Mouse (Mus musculus) CH12F3 (cell line): ENCODE measurements around the gene Synpo2.

Experiments used
- in situ Hi-C: fragments of 300-500 bp; cut with MboI; formaldehyde crosslinking; loops from 2 replicates; pipeline ENCODE4 v1.14.3; 2020; ENCODE audit warnings: low sequenced_read_pairs

Gene Synpo2

GRCm38 (mm10) chr3:123205485-123205884 is 30.5 kb downstream of the Synpo2 start:
- in situ Hi-C loops = no loop called here

GRCm38 (mm10) chr3:123205065-123205464 is 30.9 kb downstream of the Synpo2 start:
- in situ Hi-C loops = no loop called here

GRCm38 (mm10) chr3:123204658-123205057 is 31.3 kb downstream of the Synpo2 start:
- in situ Hi-C loops = no loop called here

- in situ Hi-C loops = no loop called here
These were observed 34.2 kb downstream of the Synpo2 start for GRCm38 (mm10) chr3:123201798-123202197.

- in situ Hi-C loops = no loop called here
These were observed 42.2 kb downstream of the Synpo2 start for GRCm38 (mm10) chr3:123193740-123194139.

- in situ Hi-C loops = no loop called here
These were observed 44.3 kb downstream of the Synpo2 start for GRCm38 (mm10) chr3:123191602-123192001.

GRCm38 (mm10) chr3:123190329-123190728 is 45.6 kb downstream of the Synpo2 start:
- in situ Hi-C loops = no loop called here

- in situ Hi-C loops = no loop called here
These were observed 46.1 kb downstream of the Synpo2 start for GRCm38 (mm10) chr3:123189826-123190225.

GRCm38 (mm10) chr3:123188616-123189230 is 47.2 kb downstream of the Synpo2 start:
- in situ Hi-C loops = no loop called here

- in situ Hi-C loops = no loop called here
These were observed 48.4 kb downstream of the Synpo2 start for GRCm38 (mm10) chr3:123187370-123188124.

- in situ Hi-C loops = no loop called here
These were observed 50.6 kb downstream of the Synpo2 start for GRCm38 (mm10) chr3:123185238-123185925.

- in situ Hi-C loops = no loop called here
These were observed 51.7 kb downstream of the Synpo2 start for GRCm38 (mm10) chr3:123184281-123184680.

- in situ Hi-C loops = no loop called here
These were observed 56.4 kb downstream of the Synpo2 start for GRCm38 (mm10) chr3:123179508-123179907.

GRCm38 (mm10) chr3:123179041-123179440 is 56.9 kb downstream of the Synpo2 start:
- in situ Hi-C loops = no loop called here

- in situ Hi-C loops = no loop called here
These were observed 57.5 kb downstream of the Synpo2 start for GRCm38 (mm10) chr3:123178420-123178819.

GRCm38 (mm10) chr3:123176366-123177334 is 59.3 kb downstream of the Synpo2 start:
- in situ Hi-C loops = no loop called here

- in situ Hi-C loops = no loop called here
These were observed 60.8 kb downstream of the Synpo2 start for GRCm38 (mm10) chr3:123175142-123175541.

- in situ Hi-C loops = no loop called here
These were observed 61.6 kb downstream of the Synpo2 start for GRCm38 (mm10) chr3:123174379-123174697.

GRCm38 (mm10) chr3:123173553-123174378 is 62.2 kb downstream of the Synpo2 start:
- in situ Hi-C loops = no loop called here

- in situ Hi-C loops = no loop called here
These were observed 63.8 kb downstream of the Synpo2 start for GRCm38 (mm10) chr3:123172151-123172550.
